Mouse (Mus musculus) left cerebral cortex, adult 11 months (tissue): ENCODE results near the gene Sh3yl1.
A peak's percentile ranks its signal among the peaks of the same experiment; 100 is the strongest.

Experiments
- DNase-seq: peaks from one replicate; pipeline ENCODE4 v3.0.0; 2022; ENCODE audit warnings: low spot score

The Sh3yl1 gene

GRCm38 (mm10) chr12:30911261-30912047 lies at the start of gene Sh3yl1, which contains the start of gene Acp1:
Gene Sh3yl1, plus strand, starts transcription at chr12:30911668.
Gene Acp1, minus strand, starts transcription at chr12:30911589.
- DNase-seq: peak; percentile 90

- no peak for DNase-seq
Measured at GRCm38 (mm10) chr12:30864347-30864746, 47.1 kb upstream of the Sh3yl1 start.

GRCm38 (mm10) chr12:30865781-30866180 lies 45.7 kb upstream of the Sh3yl1 start:
- DNase-seq: no peak

- no peak for DNase-seq
Measured at GRCm38 (mm10) chr12:30879447-30879846, 32.0 kb upstream of the Sh3yl1 start.

GRCm38 (mm10) chr12:30883592-30883985 lies 27.9 kb upstream of the Sh3yl1 start:
- DNase-seq: no peak

- no peak for DNase-seq
Measured at GRCm38 (mm10) chr12:30883986-30884621, 27.4 kb upstream of the Sh3yl1 start, which contains the start of gene Alkal2. Gene Alkal2, plus strand, starts transcription at chr12:30884322.

GRCm38 (mm10) chr12:30884622-30885230 lies 26.7 kb upstream of the Sh3yl1 start:
- no peak for DNase-seq

GRCm38 (mm10) chr12:30885891-30886290 lies 25.6 kb upstream of the Sh3yl1 start:
- no peak for DNase-seq

- no peak for DNase-seq
Measured at GRCm38 (mm10) chr12:30888003-30888402, 23.5 kb upstream of the Sh3yl1 start.

GRCm38 (mm10) chr12:30890067-30890466 lies 21.4 kb upstream of the Sh3yl1 start:
- peak; percentile 45 for DNase-seq

- DNase-seq: no peak
Measured at GRCm38 (mm10) chr12:30891438-30891837, 20.0 kb upstream of the Sh3yl1 start.

GRCm38 (mm10) chr12:30897039-30897438 lies 14.4 kb upstream of the Sh3yl1 start:
- no peak for DNase-seq

GRCm38 (mm10) chr12:30908658-30909057 lies 2.8 kb upstream of the Sh3yl1 start:
- DNase-seq: no peak

GRCm38 (mm10) chr12:30909881-30910280 lies 1.6 kb upstream of the Sh3yl1 start:
- no peak for DNase-seq

GRCm38 (mm10) chr12:30910860-30911259 lies 608 bp upstream of the Sh3yl1 start:
- DNase-seq: no peak

GRCm38 (mm10) chr12:30912048-30912381 lies 547 bp downstream of the Sh3yl1 start:
- peak; percentile 25 for DNase-seq

- no peak for DNase-seq
Measured at GRCm38 (mm10) chr12:30912840-30913239, 1.4 kb downstream of the Sh3yl1 start.

- DNase-seq: no peak
Measured at GRCm38 (mm10) chr12:30922401-30922800, 10.9 kb downstream of the Sh3yl1 start.

GRCm38 (mm10) chr12:30928182-30928581 lies 16.7 kb downstream of the Sh3yl1 start:
- no peak for DNase-seq

- no peak for DNase-seq
Measured at GRCm38 (mm10) chr12:30933299-30933698, 21.8 kb downstream of the Sh3yl1 start.

- DNase-seq: no peak
Measured at GRCm38 (mm10) chr12:30936899-30937298, 25.4 kb downstream of the Sh3yl1 start.

- no peak for DNase-seq
Measured at GRCm38 (mm10) chr12:30943057-30943986, 31.9 kb downstream of the Sh3yl1 start.
